Mouse (Mus musculus): ENCODE data around the gene Zbtb16.

Gene Zbtb16

DNA sequence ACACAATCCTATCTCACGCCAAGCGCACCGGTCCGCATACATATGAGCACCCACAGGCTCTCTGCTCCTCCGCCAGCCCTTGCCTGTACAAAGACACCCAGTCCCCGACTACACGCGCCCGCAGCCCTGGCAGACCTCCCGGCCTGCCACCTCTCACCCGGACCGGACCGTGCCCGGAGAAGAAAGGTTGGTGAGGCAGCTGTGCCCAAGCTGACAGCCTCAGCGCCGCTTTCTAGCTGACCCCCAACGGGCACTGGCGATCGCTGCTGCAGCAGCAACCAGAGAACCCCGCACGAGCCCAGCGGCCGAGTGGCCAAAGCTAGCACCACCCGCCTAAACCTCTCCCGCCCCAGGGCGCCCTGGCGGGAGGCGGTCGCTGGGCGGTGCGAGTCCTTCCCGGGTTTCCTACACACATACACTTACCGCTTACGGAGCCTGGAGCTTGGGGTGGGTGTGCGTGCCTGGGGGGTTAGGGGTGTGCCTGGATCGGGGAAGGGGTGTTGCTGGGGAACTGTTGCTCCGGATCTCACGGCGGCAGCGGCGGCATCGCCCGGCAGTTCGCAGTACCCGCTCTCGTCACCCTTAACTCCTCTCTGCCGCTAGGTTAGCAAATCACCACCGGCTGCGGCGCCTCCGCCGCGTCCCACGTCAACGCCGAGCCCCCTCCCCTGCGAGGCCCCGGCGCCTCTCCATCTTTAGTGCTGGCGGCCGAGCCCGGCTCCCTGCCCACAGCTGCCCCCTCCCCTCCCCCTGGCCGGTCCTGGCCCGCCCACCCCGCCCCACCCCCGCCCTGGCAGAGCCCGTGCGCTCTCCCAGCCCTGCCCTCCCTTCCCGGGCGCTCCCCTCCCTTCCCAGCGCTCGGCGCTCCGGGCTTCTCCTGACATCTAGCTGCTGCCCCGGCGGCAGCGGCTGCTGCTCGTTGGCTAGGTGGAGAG, at the start of gene Zbtb16:
Gene Zbtb16 (minus strand): TSS at position 592 of the 935 bp plus-strand sequence.
- ATAC-seq (ENCODE audit: insufficient number of reproducible peaks, low FRiP score, low TSS enrichment): 0 out of 2 replicates have a peak, but pooled peaks have one; percentile 37

DNA sequence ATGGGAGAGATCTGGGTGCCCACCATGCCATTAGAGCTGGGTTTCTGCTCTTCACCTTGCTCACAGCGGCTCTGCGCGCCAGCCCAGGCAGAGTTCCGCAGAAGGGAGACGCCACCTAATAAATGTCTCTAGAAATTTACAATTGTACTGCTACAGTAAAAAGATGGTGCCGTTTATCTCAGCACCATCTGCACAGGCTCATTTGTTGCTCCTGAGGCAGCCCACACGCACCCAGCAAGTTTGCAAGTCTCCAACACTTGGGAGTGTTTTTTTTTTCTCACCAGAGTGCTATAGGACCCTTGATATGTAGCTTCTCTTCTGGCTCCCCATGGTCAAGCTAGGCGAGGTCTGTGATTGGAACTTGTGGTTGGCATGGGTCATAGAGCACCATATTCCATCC, 36.9 kb upstream of the Zbtb16 start:
- no peak for ATAC-seq (ENCODE audit: insufficient number of reproducible peaks, low FRiP score, low TSS enrichment)

DNA sequence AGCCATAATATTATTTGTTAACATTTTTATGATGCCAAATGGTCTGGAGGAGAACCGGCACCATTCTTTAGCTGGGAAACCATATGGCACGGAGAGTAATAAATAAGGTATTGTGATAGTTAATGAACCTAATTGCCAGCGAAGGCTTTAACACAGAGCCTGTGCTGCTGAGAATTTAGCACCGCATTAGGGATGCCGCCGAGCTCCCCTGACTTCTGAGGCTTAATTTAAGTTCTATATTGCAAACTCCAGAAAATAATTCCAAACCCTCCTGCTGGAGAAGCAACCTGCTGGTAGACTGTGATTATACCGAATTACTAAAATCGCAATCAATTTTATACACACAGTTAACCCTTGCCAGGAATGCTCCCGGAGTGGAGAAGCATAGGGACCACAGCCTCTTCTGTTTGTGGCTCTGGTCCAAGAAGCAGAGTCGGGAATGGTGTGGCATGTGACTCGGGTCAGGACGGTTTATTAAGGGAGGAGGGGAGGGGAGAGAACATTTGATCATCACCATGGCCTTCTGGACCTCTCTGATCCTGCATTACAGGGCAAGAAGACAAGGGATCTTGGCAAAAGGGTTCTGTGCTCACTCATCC, 30.6 kb upstream of the Zbtb16 start:
- no peak for ATAC-seq (ENCODE audit: insufficient number of reproducible peaks, low FRiP score, low TSS enrichment)

GRCm38 (mm10) chr9:48865235-48865634, 29.2 kb upstream of the Zbtb16 start:
- ATAC-seq (ENCODE audit: insufficient number of reproducible peaks, low FRiP score, low TSS enrichment): no peak

DNA sequence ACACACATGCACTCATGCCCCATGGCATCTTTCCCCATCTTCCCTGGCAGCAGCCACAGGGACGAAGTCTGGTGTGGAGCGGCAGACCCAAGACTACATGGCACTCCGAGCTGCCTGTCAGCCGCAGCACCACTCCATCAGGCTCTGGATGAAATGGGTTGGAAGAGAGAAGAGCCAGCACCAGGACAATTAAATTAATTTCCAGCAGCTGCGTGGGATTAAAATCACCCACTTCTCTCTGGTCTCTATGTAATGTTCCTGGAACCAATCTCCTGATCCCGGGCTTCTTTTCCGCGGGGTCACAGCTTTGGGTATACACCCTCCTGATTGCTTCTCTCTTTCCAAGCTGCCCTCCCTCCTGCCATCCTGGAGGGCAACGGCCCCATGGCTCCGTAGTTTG, 25.5 kb upstream of the Zbtb16 start:
- no peak for ATAC-seq (ENCODE audit: insufficient number of reproducible peaks, low FRiP score, low TSS enrichment)

GRCm38 (mm10) chr9:48860526-48860845, 24.5 kb upstream of the Zbtb16 start:
- peak; percentile 72; the same call in 1 of the 2 replicates for ATAC-seq (ENCODE audit: insufficient number of reproducible peaks, low FRiP score, low TSS enrichment)

GRCm38 (mm10) chr9:48859828-48860525, 24.0 kb upstream of the Zbtb16 start:
- ATAC-seq (ENCODE audit: insufficient number of reproducible peaks, low FRiP score, low TSS enrichment): no peak; the same call in 1 of the 2 replicates

- no peak for ATAC-seq (ENCODE audit: insufficient number of reproducible peaks, low FRiP score, low TSS enrichment)
Observed at GRCm38 (mm10) chr9:48857944-48858343, 21.9 kb upstream of the Zbtb16 start.

DNA sequence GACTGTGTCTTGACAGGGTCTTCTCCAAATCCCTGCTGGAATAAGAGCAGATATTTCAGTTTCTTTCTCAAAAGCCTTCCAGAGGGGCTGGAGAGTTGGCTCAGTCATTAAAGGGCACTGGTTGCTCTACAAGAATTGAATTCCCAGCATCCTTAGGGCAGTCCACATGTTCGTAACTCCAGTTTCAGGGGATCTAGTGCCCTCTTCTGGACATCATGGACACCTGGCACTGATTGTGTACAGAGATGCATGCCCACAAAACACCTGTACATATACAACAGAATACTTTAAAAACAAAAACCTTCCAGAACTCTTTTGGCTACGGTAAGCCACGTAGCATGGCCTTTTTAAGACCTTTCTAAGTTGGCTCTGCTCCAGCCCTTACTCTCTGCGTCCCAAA, 20.2 kb upstream of the Zbtb16 start:
- ATAC-seq (ENCODE audit: insufficient number of reproducible peaks, low FRiP score, low TSS enrichment): no peak

DNA sequence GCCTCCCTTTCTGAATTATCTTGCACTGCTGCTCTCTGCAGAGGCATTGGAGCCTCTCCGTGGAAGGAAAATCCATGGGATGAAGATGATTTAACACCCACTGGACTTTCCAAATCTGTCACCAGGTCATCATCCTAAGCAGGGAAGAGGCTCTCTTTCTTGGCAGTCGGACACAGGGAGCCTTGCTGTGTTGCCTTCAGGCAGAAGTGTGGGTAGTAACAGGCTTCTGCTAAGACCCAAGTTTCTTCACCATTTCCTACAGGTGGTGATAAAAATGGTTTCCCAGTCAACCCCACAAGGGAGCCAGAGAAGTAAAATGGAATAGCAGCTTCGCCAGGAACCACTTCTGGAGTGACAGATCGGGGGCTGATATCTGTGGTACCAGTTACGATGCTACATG, 13.5 kb upstream of the Zbtb16 start:
- ATAC-seq (ENCODE audit: insufficient number of reproducible peaks, low FRiP score, low TSS enrichment): no peak

DNA sequence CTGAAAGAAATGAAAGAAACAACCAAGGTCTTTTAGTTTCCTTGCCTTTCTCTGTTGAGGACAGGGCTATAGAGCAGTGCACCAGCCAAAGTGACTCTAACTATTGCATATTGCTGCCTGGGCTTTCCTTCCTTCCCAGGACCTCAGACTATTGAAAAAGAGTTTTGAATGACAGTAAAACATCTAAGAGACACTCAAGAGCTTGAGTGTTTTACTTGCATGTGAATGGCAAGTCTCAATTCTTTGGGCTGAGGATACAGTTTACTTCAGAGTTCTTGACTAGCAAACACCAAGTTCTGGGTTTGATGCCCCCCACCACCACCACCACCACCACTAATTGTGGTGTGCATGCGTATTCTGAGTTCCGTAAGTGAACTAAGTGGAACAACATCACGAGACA, 3.5 kb upstream of the Zbtb16 start:
- no peak for ATAC-seq (ENCODE audit: insufficient number of reproducible peaks, low FRiP score, low TSS enrichment)

DNA sequence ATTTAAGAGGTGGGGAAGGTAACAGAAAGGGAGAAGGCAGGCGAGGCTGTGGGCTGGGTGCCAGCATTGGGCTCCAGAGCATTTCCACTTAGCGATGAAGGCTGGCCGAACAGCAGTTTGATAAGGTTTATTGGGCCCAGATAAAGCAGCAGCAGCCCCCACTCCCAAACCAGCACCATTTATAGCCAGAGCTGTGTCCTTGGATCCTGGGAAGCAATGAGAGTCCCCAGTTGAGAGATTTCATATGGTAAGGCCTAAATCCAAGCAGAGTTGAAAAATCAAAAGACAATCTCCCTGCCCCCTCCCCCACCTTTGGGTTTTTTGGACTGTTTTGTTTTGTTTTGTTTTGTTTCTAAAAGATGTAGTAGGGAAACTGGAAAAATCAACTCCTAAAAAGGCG, 2.3 kb upstream of the Zbtb16 start:
- no peak for ATAC-seq (ENCODE audit: insufficient number of reproducible peaks, low FRiP score, low TSS enrichment)

- no peak for ATAC-seq (ENCODE audit: insufficient number of reproducible peaks, low FRiP score, low TSS enrichment)
Observed at GRCm38 (mm10) chr9:48837181-48837580, 1.2 kb upstream of the Zbtb16 start.

DNA sequence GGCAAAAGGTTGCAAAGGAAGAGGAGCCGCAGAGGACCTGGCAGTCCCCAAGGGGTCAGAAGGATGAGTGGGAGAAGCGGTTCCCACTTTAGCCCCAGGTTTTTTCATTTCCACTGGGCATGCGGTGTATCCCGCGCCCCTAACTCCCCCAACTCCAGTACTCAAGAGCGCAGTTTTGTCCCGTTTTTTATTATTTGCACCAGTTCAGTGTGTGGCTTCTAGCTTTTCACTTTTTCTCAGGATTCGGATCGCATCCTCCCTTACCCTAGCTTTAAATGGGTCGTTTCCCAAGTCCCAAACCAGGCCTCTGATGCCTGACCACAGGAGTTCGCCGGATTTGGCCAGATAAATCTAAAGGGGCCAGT, 526 bp upstream of the Zbtb16 start:
- no peak for ATAC-seq (ENCODE audit: insufficient number of reproducible peaks, low FRiP score, low TSS enrichment)

DNA sequence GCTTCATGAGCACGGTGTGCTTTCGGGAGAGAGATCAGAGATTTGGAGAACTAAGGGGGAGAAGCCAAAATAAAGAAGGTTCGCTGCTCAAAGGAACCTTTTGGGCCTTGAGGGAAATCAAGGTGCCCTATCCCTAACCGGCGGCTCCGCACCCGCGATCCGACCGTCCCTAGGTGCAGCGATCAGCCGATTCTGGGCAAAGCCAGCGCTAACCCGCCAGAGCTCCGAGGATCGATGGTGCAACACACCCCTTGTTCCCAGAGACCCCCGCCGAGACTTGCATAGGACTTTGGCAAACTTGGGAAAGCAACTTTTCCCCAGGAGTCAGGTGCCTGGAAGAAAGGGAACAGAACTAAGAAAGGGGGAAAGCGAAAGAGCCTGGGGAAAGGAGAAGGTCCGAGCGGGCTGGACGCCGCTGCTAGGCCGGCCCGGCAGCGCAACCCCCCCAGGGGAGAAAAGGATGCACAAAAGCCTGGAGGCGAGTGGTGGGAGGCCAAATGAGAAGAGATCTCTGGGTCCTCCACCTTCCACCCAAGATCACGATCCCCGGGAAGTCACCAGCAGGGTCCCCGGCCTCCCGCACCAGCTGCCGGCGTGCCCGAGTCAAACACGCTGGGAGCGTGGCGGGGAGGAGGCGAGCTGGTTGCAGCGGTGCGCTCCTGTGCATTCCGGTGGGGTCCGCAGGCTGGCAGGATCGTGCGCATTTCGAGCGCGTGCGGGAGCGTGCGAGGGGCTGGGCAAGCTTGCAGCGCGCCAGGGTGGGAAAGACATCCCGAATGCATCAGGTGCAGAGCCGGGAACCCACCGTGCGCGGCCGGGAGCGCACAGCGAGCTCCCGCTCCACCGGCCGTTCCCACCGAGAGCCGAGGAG, 1.2 kb downstream of the Zbtb16 start:
- ATAC-seq (ENCODE audit: insufficient number of reproducible peaks, low FRiP score, low TSS enrichment): no peak

- ATAC-seq (ENCODE audit: insufficient number of reproducible peaks, low FRiP score, low TSS enrichment): no peak
Observed at GRCm38 (mm10) chr9:48834006-48834405, 2.0 kb downstream of the Zbtb16 start.

DNA sequence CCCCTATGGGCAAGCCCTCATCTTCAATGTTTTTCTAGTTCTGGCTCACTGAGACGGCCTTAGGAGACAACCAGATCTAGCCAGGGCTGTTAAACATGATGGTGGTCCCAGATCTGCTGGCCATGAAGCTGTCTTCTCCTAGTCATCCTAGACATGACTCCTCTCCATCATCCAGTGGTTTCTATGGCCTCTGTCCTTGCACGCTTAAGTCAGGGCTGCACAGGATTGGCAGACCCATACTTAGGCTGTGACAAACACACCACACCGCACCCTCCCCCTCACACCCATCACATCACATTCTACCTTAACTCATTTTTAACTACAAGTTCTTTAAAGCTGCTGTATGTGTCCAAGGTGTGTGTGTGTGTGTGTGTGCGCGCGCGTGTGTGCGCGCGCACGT, 2.5 kb downstream of the Zbtb16 start:
- ATAC-seq (ENCODE audit: insufficient number of reproducible peaks, low FRiP score, low TSS enrichment): no peak

GRCm38 (mm10) chr9:48832473-48833100, 3.4 kb downstream of the Zbtb16 start:
- ATAC-seq (ENCODE audit: insufficient number of reproducible peaks, low FRiP score, low TSS enrichment): no peak

GRCm38 (mm10) chr9:48831560-48832460, 4.2 kb downstream of the Zbtb16 start:
- ATAC-seq (ENCODE audit: insufficient number of reproducible peaks, low FRiP score, low TSS enrichment): no peak
